Comparison of ENCODE assay signal across 25 mouse cellular contexts in genomic region chr3:116373196-116373595, GRCm38 (mm10). TPM values are rescaled to one million over a fixed set of nuclear protein-coding genes. Genes with fewer than 3 reads are reported as not detected.
A peak's percentile ranks its signal among the peaks of the same experiment; 100 is the strongest.
DNase-seq lines count a peak whose midpoint lies in the region; ATAC-seq and TF ChIP-seq lines count a peak whose summit lies in the region.
"Had no signal": no experiment of that assay in that cellular context is flagged by ENCODE, and none has a peak within 500 bp of the region (broad histone marks: within the 10 kb centered on the region; RNA-seq: fewer than 3 reads in every experiment).

No protein-coding gene starts in this region.

- no peak overlapping the region for H3K4me2 ChIP-seq in kidney, embryonic 16.5 days (replicated peaks; ENCODE audit: low read depth, low read length)
- H3K4me2 ChIP-seq: embryonic facial prominence, embryonic 12.5 days; forebrain, embryonic 12.5 days had no signal

- no peak for TF ChIP-seq CTCF in kidney, adult 2 months (conservative IDR thresholded peaks at IDR 0.05; ENCODE audit: insufficient read depth, insufficient read length, low read depth, low read length)

- no peaks in the 10 kb centered on the region for H3K36me3 ChIP-seq in kidney, adult 2 months (ENCODE audit: control insufficient read depth, insufficient read depth, low read length)
- H3K36me3 ChIP-seq in kidney, embryonic 16.5 days (ENCODE audit: insufficient read depth, low read length) = no peaks in the 10 kb centered on the region
- H3K36me3 ChIP-seq: embryonic facial prominence, embryonic 12.5 days; forebrain, embryonic 12.5 days had no signal

- H3K9ac ChIP-seq in kidney, embryonic 16.5 days (replicated peaks; ENCODE audit: low read length) = no peak overlapping the region
- H3K9ac ChIP-seq: embryonic facial prominence, embryonic 12.5 days; forebrain, embryonic 12.5 days had no signal

- 76% methylated on average over 6 of the region's 6 CpGs for WGBS in kidney, adult 2 months
- WGBS in kidney, embryonic 16.5 days = 85% methylated on average over 6 of the region's 6 CpGs

- no peaks in the 10 kb centered on the region; the same call in 1 of the 2 replicates for H3K4me1 ChIP-seq in kidney, adult 2 months (ENCODE audit: control insufficient read depth, insufficient read depth, low read length)
- H3K4me1 ChIP-seq in kidney, embryonic 16.5 days (ENCODE audit: insufficient read depth, low read length) = peaks cover 9% of the 10 kb centered on the region

- TF ChIP-seq POLR2A in kidney, adult 2 months (IDR thresholded peaks at IDR 0.05; ENCODE audit: low read depth, low read length) = no peak

- ATAC-seq in kidney, embryonic 16.5 days (ENCODE audit: low FRiP score, low TSS enrichment) = no peak
- ATAC-seq: activated CD4-positive, CD25-positive, alpha-beta regulatory T cell, adult 4 months; forebrain, embryonic 14.5 days; forebrain, embryonic 16.5 days; Patski had no signal

- H3K27ac ChIP-seq in kidney, adult 2 months (ENCODE audit: insufficient read depth, low read depth, low read length) = peak overlapping the region; percentile 45
- no peak overlapping the region for H3K27ac ChIP-seq in kidney, embryonic 16.5 days (ENCODE audit: low read length)
- H3K27ac ChIP-seq: embryonic facial prominence, embryonic 10.5 days; embryonic facial prominence, embryonic 12.5 days; forebrain, embryonic 10.5 days; forebrain, embryonic 12.5 days had no signal

- no peak for DNase-seq in kidney, adult 2 months
- DNase-seq in Muller cell, postnatal 12 days (ENCODE audit: inconsistent ontology term) = peak; percentile 89
- peak; percentile 21 for DNase-seq in brain, adult 2 months (ENCODE audit: low read depth, low spot score)
- DNase-seq in retina, postnatal 1 day = peak; percentile 78
- no peak for DNase-seq in thymus, postnatal 4 days
- DNase-seq in embryo, embryonic 9.5 days (ENCODE audit: extremely low spot score) = no peak
- DNase-seq: adrenal gland, adult 8-10 months; adrenal gland, postnatal 14 days; adrenal gland, postnatal 36 days; cerebellum, adult 11 months; cerebellum, adult 18-20 months; cerebellum, adult 8-10 months; cerebellum, adult 9-11 months; cerebellum, postnatal 14 days; cerebellum, postnatal 36 days; embryo, embryonic 11 days had no signal

- no peaks in the 10 kb centered on the region; the same call in 1 of the 2 replicates for H3K27me3 ChIP-seq in kidney, adult 2 months (replicated peaks; ENCODE audit: control insufficient read depth, insufficient read depth, low read length)
- H3K27me3 ChIP-seq in kidney, embryonic 16.5 days (ENCODE audit: insufficient read depth, low read length) = no peaks in the 10 kb centered on the region
- H3K27me3 ChIP-seq: embryonic facial prominence, embryonic 12.5 days; forebrain, embryonic 12.5 days; Patski had no signal

- H3K9me3 ChIP-seq in kidney, embryonic 16.5 days (ENCODE audit: low read length) = no peaks in the 10 kb centered on the region
- H3K9me3 ChIP-seq: embryonic facial prominence, embryonic 10.5 days; embryonic facial prominence, embryonic 12.5 days; forebrain, embryonic 10.5 days; forebrain, embryonic 12.5 days had no signal

- H3K4me3 ChIP-seq in kidney, adult 2 months (ENCODE audit: insufficient read depth, low read depth, low read length) = no peak overlapping the region
- H3K4me3 ChIP-seq in kidney, embryonic 16.5 days (ENCODE audit: low read length) = no peak overlapping the region
- H3K4me3 ChIP-seq: embryonic facial prominence, embryonic 10.5 days; embryonic facial prominence, embryonic 12.5 days; forebrain, embryonic 10.5 days; forebrain, embryonic 12.5 days had no signal

RNA-seq across cellular contexts. Expression of gene Cdc14a, which starts 50.6 kb away (rescaled TPM):
- polyA plus RNA-seq in kidney, adult 2 months (2012; rRNA removed) = 5.3 and 5.5 TPM in 2 replicates
- 13.9 and 14.3 TPM in 2 replicates for polyA plus RNA-seq in kidney, embryonic 16.5 days (2015; fragmentation: Nextera tagmentation; extraction: Ambion mirVana)

Comparison
In these comparisons a context has a peak if more than half of its experiments do, and no peak if none do; other contexts are left out.
1. DNase-seq: peak in Muller cell, postnatal 12 days (single experiment), brain, adult 2 months (single experiment) and retina, postnatal 1 day (single experiment); none in kidney, adult 2 months (single experiment), thymus, postnatal 4 days (single experiment) and embryo, embryonic 9.5 days (single experiment).